ENCODE assay signal across 10 mouse cellular contexts in the genomic region with DNA sequence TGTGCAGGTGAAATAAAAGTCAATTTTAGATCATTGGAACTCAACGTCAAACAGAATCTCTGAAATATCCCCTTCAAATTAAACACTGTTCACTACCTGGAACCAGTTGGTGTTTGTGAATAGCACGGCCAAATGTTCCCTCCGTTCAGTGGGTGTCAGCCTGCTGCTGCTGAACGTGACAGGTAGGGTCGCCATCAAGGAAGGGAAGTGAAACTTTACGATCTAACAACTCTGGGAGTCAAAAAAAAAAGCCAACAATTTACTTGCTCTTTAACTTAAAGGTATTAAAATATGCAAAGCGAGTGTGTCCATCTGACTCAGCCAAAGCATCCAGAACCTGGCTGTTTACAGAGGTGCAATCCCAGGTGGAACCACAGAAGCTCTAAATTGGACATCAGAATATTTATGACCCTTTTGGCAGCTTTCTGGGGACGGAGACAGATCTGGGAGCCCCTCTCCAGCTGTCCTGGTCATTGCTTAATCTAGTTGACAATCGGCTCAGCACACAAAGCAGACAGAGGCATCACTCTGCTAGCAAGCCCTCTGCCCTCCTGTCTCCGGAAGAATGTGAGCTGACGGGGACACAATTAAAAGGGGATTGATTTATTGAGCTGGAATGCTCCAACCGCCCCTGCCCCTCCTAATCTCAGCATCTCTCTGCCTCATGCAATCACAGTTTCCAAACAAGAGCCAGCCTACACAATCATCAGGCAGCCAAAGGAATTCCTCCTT.
DNase-seq lines count a peak whose midpoint lies in the region; ATAC-seq lines count a peak whose summit lies in the region.
"Had no signal": no experiment of that assay in that cellular context is flagged by ENCODE, and none has a peak within 500 bp of the region (broad histone marks: within the 10 kb centered on the region; RNA-seq: fewer than 3 reads in every experiment).

No protein-coding gene starts in this region.

- H3K9ac ChIP-seq in embryonic facial prominence, embryonic 13.5 days: peak overlapping the region; percentile 16; the same call in 1 of the 2 replicates
- H3K9ac ChIP-seq in kidney, embryonic 15.5 days: no peak overlapping the region
- H3K9ac ChIP-seq: lung, embryonic 15.5 days had no signal

- H3K4me2 ChIP-seq in embryonic facial prominence, embryonic 13.5 days: no peak overlapping the region
- H3K4me2 ChIP-seq in kidney, embryonic 15.5 days: peak overlapping the region; percentile 31
- H3K4me2 ChIP-seq: lung, embryonic 15.5 days had no signal

- H3K4me3 ChIP-seq in embryonic facial prominence, embryonic 13.5 days: no peak overlapping the region
- no peak overlapping the region for H3K4me3 ChIP-seq in kidney, embryonic 15.5 days (replicated peaks)
- H3K4me3 ChIP-seq: heart, adult 2 months; lung, embryonic 15.5 days had no signal

- H3K9me3 ChIP-seq in embryonic facial prominence, embryonic 13.5 days: no peaks in the 10 kb centered on the region
- H3K9me3 ChIP-seq in kidney, embryonic 15.5 days (replicated peaks): no peaks in the 10 kb centered on the region
- H3K9me3 ChIP-seq: lung, embryonic 15.5 days had no signal

- H3K4me1 ChIP-seq in embryonic facial prominence, embryonic 13.5 days: peaks cover 16% of the 10 kb centered on the region
- H3K4me1 ChIP-seq in kidney, embryonic 15.5 days: peaks cover 24% of the 10 kb centered on the region

- no peaks in the 10 kb centered on the region for H3K36me3 ChIP-seq in embryonic facial prominence, embryonic 13.5 days
- no peaks in the 10 kb centered on the region for H3K36me3 ChIP-seq in kidney, embryonic 15.5 days
- H3K36me3 ChIP-seq: lung, embryonic 15.5 days had no signal

- ATAC-seq in embryonic facial prominence, embryonic 13.5 days (ENCODE audit: insufficient number of reproducible peaks, insufficient read depth, low FRiP score, low TSS enrichment, low read depth): no peak
- ATAC-seq in kidney, embryonic 15.5 days (replicated peaks; ENCODE audit: low FRiP score): peak; percentile 90

- WGBS in embryonic facial prominence, embryonic 13.5 days: 43% methylated on average over 12 of the region's 12 CpGs
- 7% methylated on average over 12 of the region's 12 CpGs for WGBS in kidney, embryonic 15.5 days

- peak; percentile 19 for DNase-seq in ZHBTc4 (ENCODE audit: low read depth, low spot score)
- peak; percentile 61 for DNase-seq in neural tube, embryonic 10.5 days (ENCODE audit: extremely low spot score, low spot score)
- no peak for DNase-seq in urinary bladder, adult 2 months (ENCODE audit: low spot score)
- DNase-seq in ovary, postnatal 14 days (ENCODE audit: low spot score): no peak
- DNase-seq in lung, postnatal 36 days: no peak
- DNase-seq: cerebellum, adult 8-10 months; heart, adult 2 months had no signal

- peak overlapping the region; percentile 51; the same call in 1 of the 2 replicates for H3K27ac ChIP-seq in embryonic facial prominence, embryonic 13.5 days
- H3K27ac ChIP-seq in kidney, embryonic 15.5 days: peak overlapping the region; percentile 82
- H3K27ac ChIP-seq: heart, adult 2 months; lung, embryonic 15.5 days had no signal

- no peaks in the 10 kb centered on the region for H3K27me3 ChIP-seq in embryonic facial prominence, embryonic 13.5 days
- H3K27me3 ChIP-seq in kidney, embryonic 15.5 days: no peaks in the 10 kb centered on the region
- H3K27me3 ChIP-seq: lung, embryonic 15.5 days had no signal

Comparison
In these comparisons a context has a peak if more than half of its experiments do, and no peak if none do; other contexts are left out.
1. DNase-seq: peak in ZHBTc4 (single experiment) and neural tube, embryonic 10.5 days (single experiment); none in urinary bladder, adult 2 months (single experiment), ovary, postnatal 14 days (single experiment) and lung, postnatal 36 days (single experiment).